Mouse (Mus musculus): ENCODE data around the gene Odf3b. TPM values are rescaled to one million over a fixed set of nuclear protein-coding genes. Genes with fewer than 3 reads are reported as not detected.

Gene Odf3b
- total RNA-seq, 2 experiments from 2014 or later: 0.66 to 1.9 TPM

- intact Hi-C loops (cut with DNase I): no loop called here
- no peak for DNase-seq (ENCODE audit: low spot score in 2 of 2)
These were observed 27.8 kb downstream of the Odf3b start for GRCm38 (mm10) chr15:89351302-89351701.

DNA sequence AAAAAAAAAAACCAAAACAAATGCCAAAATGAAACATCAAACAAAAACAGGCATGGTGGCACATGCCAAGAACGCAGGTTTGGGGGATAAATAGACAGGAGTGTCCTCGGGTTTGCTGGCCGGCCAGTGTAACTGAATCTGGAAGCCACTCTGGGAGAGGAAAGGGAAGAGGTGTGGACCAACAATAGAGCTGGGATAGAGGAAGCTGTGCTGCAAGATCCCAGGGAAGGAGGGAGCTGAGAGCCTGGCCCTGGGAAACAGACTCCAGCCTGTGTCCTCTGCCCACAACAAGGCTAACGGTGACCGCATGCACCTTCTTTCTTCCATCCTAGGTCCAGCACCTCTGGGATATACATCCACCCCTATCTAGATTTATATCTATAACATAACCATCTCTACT, 28.6 kb downstream of the Odf3b start:
- no peak for DNase-seq (ENCODE audit: low spot score in 2 of 2)
- intact Hi-C loops (cut with DNase I): no loop called here

- intact Hi-C loops (cut with DNase I): no loop called here
These were observed 35.8 kb downstream of the Odf3b start for GRCm38 (mm10) chr15:89343325-89343724.

DNA sequence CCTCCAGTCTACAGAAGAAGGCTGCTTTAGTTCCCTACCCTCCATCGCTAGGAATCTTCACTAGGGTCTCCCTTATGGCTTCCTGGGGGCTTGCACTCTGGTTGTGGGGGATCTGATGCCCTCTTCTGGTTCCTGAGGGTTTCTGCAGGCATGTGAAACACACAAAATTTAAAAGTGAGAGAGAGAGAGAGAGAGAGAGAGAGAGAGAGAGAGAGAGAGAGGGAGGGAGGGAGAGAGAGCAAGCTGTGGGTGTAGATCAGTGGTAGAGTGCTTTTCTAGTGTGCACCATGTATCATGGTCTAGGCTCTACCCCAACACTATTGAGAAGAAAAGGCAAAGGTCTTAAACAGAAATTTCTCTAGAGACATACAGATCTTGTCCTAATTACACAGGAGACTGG, 37.4 kb downstream of the Odf3b start:
- intact Hi-C loops (cut with DNase I): no loop called here

More at GRCm38 (mm10) chr15:89343325-89343724, 35.8 kb downstream of the Odf3b start:
- DNase-seq (ENCODE audit: low spot score in 2 of 2): no peak

DNA sequence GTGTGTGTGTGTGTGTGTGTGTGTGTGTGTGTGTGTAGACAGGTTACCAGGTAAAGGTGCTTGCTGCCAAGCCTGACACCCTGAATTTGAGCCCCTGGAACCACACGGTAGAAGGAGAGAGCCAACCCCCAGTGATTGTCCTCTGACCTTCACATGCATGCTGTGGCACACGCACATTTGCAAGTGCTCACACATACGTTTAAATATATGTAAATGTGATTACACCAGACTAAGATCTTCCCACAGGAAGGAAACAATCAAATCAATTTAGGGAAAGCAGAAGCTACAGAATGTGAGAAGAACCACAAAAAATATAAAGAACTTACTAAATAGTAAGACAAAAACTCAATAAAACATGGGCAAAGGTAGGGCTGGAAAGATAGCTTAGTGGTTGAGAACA, 38.9 kb downstream of the Odf3b start:
- intact Hi-C loops (cut with DNase I): no loop called here
- DNase-seq (ENCODE audit: low spot score in 2 of 2): no peak

More for the DNA sequence above, 37.4 kb downstream of the Odf3b start:
- no peak for DNase-seq (ENCODE audit: low spot score in 2 of 2)

DNA sequence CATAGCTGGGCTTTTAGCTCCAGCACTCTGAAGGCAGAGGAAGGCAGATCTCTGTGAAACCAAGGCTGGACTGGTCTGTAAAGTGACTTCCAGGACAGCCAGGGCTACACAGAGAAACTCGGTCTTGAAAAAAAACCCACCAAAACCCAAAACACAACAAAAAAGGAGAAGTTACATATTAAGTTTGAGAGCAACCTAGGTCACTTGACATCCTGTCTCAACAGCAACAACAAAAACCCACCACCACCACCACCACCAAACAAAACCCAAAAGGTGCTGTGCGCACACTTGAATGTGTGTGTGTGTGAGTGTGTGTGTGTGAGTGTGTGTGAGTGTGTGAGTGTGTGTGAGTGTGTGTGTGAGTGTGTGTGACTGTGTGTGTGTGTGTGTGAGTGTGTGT, 39.4 kb downstream of the Odf3b start:
- DNase-seq (ENCODE audit: low spot score in 2 of 2): no peak
- intact Hi-C loops (cut with DNase I): no loop called here

GRCm38 (mm10) chr15:89336422-89336821, 42.7 kb downstream of the Odf3b start:
- DNase-seq (ENCODE audit: low spot score in 2 of 2): no peak
- intact Hi-C loops (cut with DNase I): no loop called here

DNA sequence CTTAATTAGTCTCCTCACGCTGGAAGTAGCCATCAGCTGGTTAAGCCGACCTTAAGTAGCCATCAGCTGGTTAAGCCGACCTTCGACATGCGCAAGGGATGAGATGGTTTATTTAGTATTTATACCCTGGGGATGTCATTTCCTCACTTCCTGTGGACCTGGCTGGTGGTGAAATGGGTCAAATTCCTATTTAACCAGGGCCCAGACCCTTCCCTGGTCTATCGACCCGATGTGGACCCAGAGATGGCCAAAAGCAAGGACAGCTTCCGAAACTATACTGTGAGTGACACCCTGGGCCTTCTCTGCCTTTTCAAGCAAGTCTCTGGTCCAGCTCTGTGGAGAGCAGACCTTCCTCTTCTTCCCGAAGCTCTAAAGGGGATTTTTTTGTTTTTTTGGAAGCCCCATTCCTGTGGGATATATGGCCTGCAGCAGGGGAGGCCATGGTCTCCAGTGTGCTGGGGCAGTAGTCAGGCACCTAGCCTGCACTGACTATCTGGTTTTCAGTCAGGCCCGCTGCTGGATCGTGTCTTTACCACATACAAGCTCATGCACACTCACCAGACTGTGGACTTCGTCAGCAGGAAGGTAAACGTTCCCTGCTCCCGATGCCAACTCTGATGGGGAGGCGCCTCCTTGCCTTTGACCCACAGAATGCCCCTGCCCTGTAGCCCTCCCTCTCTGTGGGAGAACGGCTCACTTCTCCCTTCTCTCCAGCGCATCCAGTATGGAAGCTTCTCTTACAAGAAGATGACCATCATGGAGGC, 44.1 kb downstream of the Odf3b start:
- DNase-seq (ENCODE audit: low spot score in 2 of 2): no peak
- intact Hi-C loops (cut with DNase I): no loop called here

DNA sequence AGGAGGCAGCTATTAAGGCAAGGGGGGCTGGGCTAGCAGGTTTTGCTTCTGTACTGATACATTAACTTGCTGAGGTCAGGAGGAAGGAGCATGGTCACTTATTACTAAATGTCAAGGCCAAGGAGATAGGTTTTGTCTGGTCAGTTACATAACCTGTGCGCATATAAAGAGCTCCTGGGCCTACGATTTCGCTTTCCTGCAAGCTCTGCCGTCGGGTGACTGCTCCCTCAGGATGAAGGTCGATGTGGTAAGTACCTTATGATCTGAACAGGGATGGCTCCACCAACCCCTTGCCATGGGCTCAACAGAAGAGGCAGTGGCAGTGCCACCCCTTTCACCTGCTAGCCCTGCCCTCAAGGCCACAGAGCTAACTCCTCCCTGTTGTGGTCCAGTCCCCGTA, 44.8 kb downstream of the Odf3b start, which contains the start of gene Miox:
Gene Miox, plus strand, starts transcription at position 128 of the 400 bp plus-strand sequence.
- DNase-seq (ENCODE audit: low spot score in 2 of 2): no peak
- intact Hi-C loops (cut with DNase I): no loop called here

Other genes starting within 250 kb of the Odf3b start
- 10 to 100 TPM in 1 of 2 experiments, 1 to 10 TPM in 1; 6.1 to 11.1 TPM for gene Mapk12, start 238.6 kb downstream of the Odf3b start, total RNA-seq (2021)
- 10 to 100 TPM; 45.3 to 54.5 TPM for gene Mapk11, start 229.7 kb downstream of the Odf3b start, total RNA-seq (2021)
- gene Plxnb2, start 198.5 kb downstream of the Odf3b start, total RNA-seq (2021): 10 to 100 TPM; 42.2 to 54.0 TPM
- gene Dennd6b, start 182.8 kb downstream of the Odf3b start, total RNA-seq (2021): 10 to 100 TPM; 39.9 to 52.2 TPM
- 100 to 1,000 TPM; 162 to 167 TPM for gene Ppp6r2, start 167.7 kb downstream of the Odf3b start, total RNA-seq (2021)
- 100 to 1,000 TPM; 241 to 247 TPM for gene Sbf1, start 64.0 kb downstream of the Odf3b start, total RNA-seq (2021)
- not detected for gene Adm2, start 56.6 kb downstream of the Odf3b start, total RNA-seq (2021)
- gene Miox, start 44.9 kb downstream of the Odf3b start, total RNA-seq (2021): not detected
- gene Lmf2, start 23.6 kb downstream of the Odf3b start, total RNA-seq (2021): 10 to 100 TPM; 16.9 to 18.5 TPM
- gene Ncaph2, start 23.6 kb downstream of the Odf3b start, total RNA-seq (2021): 100 to 1,000 TPM in 1 of 2 experiments, 10 to 100 TPM in 1; 89.8 to 109 TPM
- 10 to 100 TPM; 24.0 to 32.2 TPM for gene Sco2, start 5.4 kb downstream of the Odf3b start, total RNA-seq (2021)
- gene Tymp, start 2.2 kb downstream of the Odf3b start, total RNA-seq (2021): 1 to 10 TPM; 1.2 to 1.5 TPM
- gene Klhdc7b, start 5.6 kb upstream of the Odf3b start, total RNA-seq (2021): under 1 TPM; 0.39 to 0.41 TPM
- not detected for gene Syce3, start 31.2 kb upstream of the Odf3b start, total RNA-seq (2021)
- 1 to 10 TPM in 1 of 2 experiments, not detected in 1; 3.6 TPM for gene Cpt1b, start 46.6 kb upstream of the Odf3b start, total RNA-seq (2021)
- 1 to 10 TPM; 1.7 to 4.1 TPM for gene C730034F03Rik, start 50.3 kb upstream of the Odf3b start, total RNA-seq (2021)
- gene Gm44502, start 50.4 kb upstream of the Odf3b start, total RNA-seq (2021): under 1 TPM in 1 of 2 experiments, not detected in 1; 0.72 TPM
- 10 to 100 TPM; 41.0 to 41.2 TPM for gene Chkb, start 50.6 kb upstream of the Odf3b start, total RNA-seq (2021)
- gene Mapk8ip2, start 74.6 kb upstream of the Odf3b start, total RNA-seq (2021): 100 to 1,000 TPM; 221 to 233 TPM
- gene Arsa, start 98.1 kb upstream of the Odf3b start, total RNA-seq (2021): 10 to 100 TPM; 31.7 to 36.1 TPM
- gene Shank3, start 120.3 kb upstream of the Odf3b start, total RNA-seq (2021): 100 to 1,000 TPM; 196 to 229 TPM
- gene Acr, start 189.0 kb upstream of the Odf3b start, total RNA-seq (2021): 1 to 10 TPM in 1 of 2 experiments, under 1 TPM in 1; 0.91 to 2.3 TPM
- gene Rabl2, start 212.6 kb upstream of the Odf3b start, total RNA-seq (2021): 10 to 100 TPM; 30.4 to 42.5 TPM

Measured in left cerebral cortex, postnatal 36 days (tissue).